Mouse (Mus musculus) kidney, adult 2 months (tissue): Measurements from ENCODE around the gene Serpinh1.

ENCODE experiments used
- CTCF ChIP-seq: fragments of 200-500 bp; conservative IDR thresholded peaks from 2 replicates; pipeline ENCODE4 v1.5.1; 2011; ENCODE audit warnings: low read depth, mild to moderate bottlenecking, control low read depth, low read length, moderate library complexity, mixed read lengths; ENCODE audit not compliant: insufficient read depth, insufficient read length
- POLR2A ChIP-seq: fragments of 200-500 bp; IDR thresholded peaks from one replicate; pipeline ENCODE4 v1.6.1; 2011; ENCODE audit warnings: low read depth, low read length, control low read depth

- TF ChIP-seq CTCF (no peak), POLR2A (no peak)
Measured at GRCm38 (mm10) chr7:99380491-99381213, 27.6 kb upstream of the Serpinh1 start.
